Mouse (Mus musculus) liver, embryonic 11.5 days (tissue): ENCODE measurements around the gene Wdsub1. TPM values are rescaled to one million over a fixed set of nuclear protein-coding genes. Genes with fewer than 3 reads are reported as not detected.
A peak's percentile ranks its signal among the peaks of the same experiment; 100 is the strongest.
"Not testable (repeated sequence)": the region's sequence is repeated elsewhere in the genome, so short reads cannot be mapped to it uniquely, and the experiment has no call there.

Source experiments
- ATAC-seq: fragments of 200-750 bp; cut with Nextera tagmentation; replicated peaks from 2 replicates; pipeline ENCODE4 v1.8.0; 2017; ENCODE audit warnings: moderate number of reproducible peaks, mild to moderate bottlenecking, moderate TSS enrichment, moderate library complexity; ENCODE audit not compliant: low FRiP score
- DNase-seq: peaks from one replicate; pipeline ENCODE4 v3.0.0-alpha.2; 2017; ENCODE audit warnings: low spot score
- H3K27ac ChIP-seq: fragments of 300-500 bp; sonication (generic); 2 replicates; pipeline ENCODE4 v1.5.1; 2014; ENCODE audit warnings: mild to moderate bottlenecking, low read depth, low read length, control low read depth
- H3K27me3 ChIP-seq: fragments of 300-500 bp; sonication (generic); replicated peaks from 2 replicates; pipeline ENCODE4 v1.6.1; 2014; ENCODE audit warnings: low read length, mixed read lengths; ENCODE audit not compliant: control insufficient read depth, insufficient read depth
- H3K36me3 ChIP-seq: fragments of 300-500 bp; sonication (generic); 2 replicates; pipeline ENCODE4 v1.6.1; 2014; ENCODE audit warnings: mild to moderate bottlenecking, low read length, moderate library complexity, mixed read lengths; ENCODE audit not compliant: control insufficient read depth, insufficient read depth
- H3K4me1 ChIP-seq: fragments of 300-500 bp; sonication (generic); replicated peaks from 2 replicates; pipeline ENCODE4 v1.6.1; 2014; ENCODE audit warnings: low read length, mixed read lengths; ENCODE audit not compliant: control insufficient read depth, insufficient read depth
- H3K4me2 ChIP-seq: fragments of 300-500 bp; sonication (generic); 2 replicates; pipeline ENCODE4 v1.6.1; 2014; ENCODE audit warnings: mild to moderate bottlenecking, control low read depth, moderate library complexity
- H3K4me3 ChIP-seq: fragments of 300-500 bp; sonication (generic); 2 replicates; pipeline ENCODE4 v1.5.1; 2014; ENCODE audit warnings: low read depth, low read length, control low read depth
- H3K9ac ChIP-seq: fragments of 300-500 bp; sonication (generic); 2 replicates; pipeline ENCODE4 v1.6.1; 2014; ENCODE audit warnings: low read depth, low read length, control low read depth
- H3K9me3 ChIP-seq: fragments of 300-500 bp; sonication (generic); 2 replicates; pipeline ENCODE4 v1.6.1; 2016; ENCODE audit warnings: low read length, inconsistent platforms, mixed read lengths; ENCODE audit not compliant: control insufficient read depth
- WGBS: fragments of 180-500 bp; shearing (Covaris S2); extraction: QIAGEN DNeasy Blood & Tissue Kit; methylation state at CpG from one replicate; pipeline ENCODE4 v1.1.7; 2014; 5-methylcytosine and 5-hydroxymethylcytosine counted together
- polyA plus RNA-seq: library from polyadenylated mRNA; unstranded; fragments of >200 nt; fragmentation: Nextera tagmentation; extraction: Ambion mirVana; gene quantifications from 2 replicates; pipeline ENCODE4 v1.2.1, GENCODE M21; 2014

Wdsub1 gene
- polyA plus RNA-seq, 1 experiment from 2014 or later = 23.5 TPM

DNA sequence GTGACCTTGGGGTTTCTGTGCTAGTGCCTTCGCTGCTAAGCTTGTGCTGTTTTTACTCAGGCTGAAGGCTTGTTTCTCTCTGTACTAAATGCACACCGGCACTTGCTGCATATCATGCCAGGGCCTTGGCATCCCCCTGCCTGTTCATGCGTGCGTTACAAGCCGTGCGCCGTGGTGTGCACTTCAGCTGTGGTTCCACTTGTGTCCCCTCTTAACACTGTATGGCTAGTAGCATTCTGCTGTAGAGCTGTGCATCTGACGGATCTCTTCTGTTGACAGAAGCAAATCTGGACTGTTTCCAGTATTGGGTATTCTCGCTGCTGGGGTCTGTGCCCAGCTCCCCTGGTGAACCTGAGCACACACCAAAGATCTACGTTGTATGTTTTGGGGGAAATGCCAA is 28.8 kb downstream of the Wdsub1 start:
- DNase-seq (no peak), ATAC-seq (no peak)
- WGBS = 90% methylated on average over 10 of the region's 10 CpGs
- no peak overlapping the region for H3K4me3 ChIP-seq
- H3K9ac ChIP-seq = no peak overlapping the region
- no peak overlapping the region for H3K27ac ChIP-seq
- H3K9me3 ChIP-seq = no peaks in the 10 kb centered on the region
- H3K36me3 ChIP-seq = no peaks in the 10 kb centered on the region; the same call in 1 of the 2 replicates
- no peaks in the 10 kb centered on the region for H3K4me1 ChIP-seq
- H3K27me3 ChIP-seq = no peaks in the 10 kb centered on the region
- no peak overlapping the region for H3K4me2 ChIP-seq

DNA sequence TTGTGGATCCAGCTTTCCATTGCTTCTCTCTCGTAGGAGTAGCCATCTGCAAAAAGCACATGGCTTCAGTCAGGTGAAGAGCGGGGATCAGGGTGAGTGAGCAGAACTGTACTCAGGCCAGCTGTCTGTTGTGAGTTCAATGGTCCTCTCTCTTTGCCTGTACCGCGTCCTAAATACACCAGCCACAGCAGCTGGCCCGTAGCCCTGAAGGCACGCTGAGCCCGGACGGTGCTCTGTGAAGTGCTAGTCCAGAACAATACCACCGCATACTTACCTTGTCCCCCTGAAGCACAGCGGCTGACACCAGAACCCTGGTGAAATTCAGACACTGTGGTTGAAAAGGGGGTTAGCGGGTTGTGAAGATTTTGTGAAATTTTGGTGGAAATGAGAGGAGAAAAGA is 29.5 kb downstream of the Wdsub1 start:
- Histone ChIP-seq H3K9me3 (no peaks in the 10 kb centered on the region), H3K4me3 (no peak overlapping the region), H3K4me2 (no peak overlapping the region), H3K4me1 (no peaks in the 10 kb centered on the region), H3K27ac (no peak overlapping the region), H3K27me3 (no peaks in the 10 kb centered on the region), H3K9ac (no peak overlapping the region), H3K36me3 (no peaks in the 10 kb centered on the region; the same call in 1 of the 2 replicates)
- ATAC-seq = no peak
- WGBS = 91% methylated on average over 11 of the region's 11 CpGs
- DNase-seq = no peak

DNA sequence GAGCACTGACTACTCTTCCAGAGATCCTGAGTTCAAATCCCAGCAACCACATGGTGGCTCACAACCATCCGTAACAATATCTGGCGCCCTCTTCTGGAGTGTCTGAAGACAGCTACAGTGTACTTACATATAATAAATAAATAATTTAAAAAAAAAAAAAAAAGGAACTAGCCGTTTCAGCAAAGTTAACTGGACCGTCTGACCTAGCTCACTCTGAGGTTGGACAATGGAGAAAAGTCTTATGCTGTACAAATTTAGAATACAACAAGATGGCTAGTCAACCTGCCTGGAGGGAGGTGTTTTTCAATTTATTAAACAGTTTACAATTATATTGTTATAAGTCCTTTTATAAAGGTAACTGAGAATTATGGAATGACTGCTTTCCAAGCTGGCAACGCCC is 30.5 kb downstream of the Wdsub1 start:
- H3K4me1 ChIP-seq, ATAC-seq, H3K36me3 ChIP-seq, H3K27ac ChIP-seq, H3K4me2 ChIP-seq, DNase-seq, H3K4me3 ChIP-seq, H3K9ac ChIP-seq, H3K27me3 ChIP-seq, H3K9me3 ChIP-seq: not testable (repeated sequence)
- 64% methylated on average over 3 of the region's 5 CpGs for WGBS

DNA sequence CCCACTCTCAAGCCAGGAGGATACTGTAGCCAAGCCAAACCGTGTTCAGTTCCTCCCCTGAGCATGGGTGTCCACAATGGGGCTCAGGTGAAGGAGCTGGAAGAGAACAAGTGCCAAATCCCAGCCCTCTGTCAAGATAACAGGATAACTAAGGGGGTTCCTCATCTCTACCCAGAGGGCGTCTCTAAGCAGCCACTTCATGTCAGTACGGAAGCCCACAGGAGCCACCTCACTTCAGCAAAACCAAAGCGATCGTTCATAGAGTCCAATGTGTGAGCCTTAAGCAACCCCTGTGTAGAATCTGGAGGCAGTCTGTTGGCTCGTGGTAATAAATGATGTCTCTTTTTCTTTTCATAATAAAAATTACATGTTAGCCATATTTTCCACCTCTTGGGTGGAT is 38.5 kb downstream of the Wdsub1 start:
- no peak overlapping the region for H3K4me3 ChIP-seq
- WGBS = 86% methylated on average over 6 of the region's 6 CpGs
- H3K9ac ChIP-seq = no peak overlapping the region
- no peak overlapping the region for H3K27ac ChIP-seq
- peaks cover 13% of the 10 kb centered on the region for H3K4me1 ChIP-seq
- no peak for DNase-seq
- H3K27me3 ChIP-seq = no peaks in the 10 kb centered on the region
- peaks cover 12% of the 10 kb centered on the region; the same call in 1 of the 2 replicates for H3K36me3 ChIP-seq
- no peak for ATAC-seq
- H3K4me2 ChIP-seq = no peak overlapping the region
- H3K9me3 ChIP-seq = no peaks in the 10 kb centered on the region

DNA sequence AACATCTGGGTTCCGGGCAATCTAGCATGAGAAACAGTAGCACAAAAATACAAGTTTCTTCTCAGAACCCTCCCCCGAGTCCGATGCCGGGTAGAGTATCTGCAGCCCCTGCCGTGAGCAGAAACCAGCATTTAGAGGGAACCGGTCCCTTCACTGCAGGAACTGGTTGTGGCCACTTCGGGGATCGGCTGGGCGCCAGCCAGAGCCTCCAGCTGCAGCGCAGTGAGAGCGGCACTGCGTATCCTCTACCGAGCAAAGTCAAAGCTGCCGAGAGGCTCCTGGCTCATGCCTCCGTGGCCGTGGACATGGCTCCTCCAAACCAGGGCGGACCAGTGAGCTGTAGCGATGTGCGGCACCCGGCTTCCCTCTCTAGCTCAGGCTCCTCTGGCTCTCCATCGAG is 39.2 kb downstream of the Wdsub1 start:
- peaks cover 12% of the 10 kb centered on the region; the same call in 1 of the 2 replicates for H3K36me3 ChIP-seq
- H3K27me3 ChIP-seq = no peaks in the 10 kb centered on the region
- no peak overlapping the region for H3K4me2 ChIP-seq
- ATAC-seq = no peak
- WGBS = 83% methylated on average over 21 of the region's 21 CpGs
- DNase-seq = no peak
- H3K4me1 ChIP-seq = peaks cover 13% of the 10 kb centered on the region
- H3K27ac ChIP-seq = no peak overlapping the region
- H3K9ac ChIP-seq = no peak overlapping the region
- H3K9me3 ChIP-seq = no peaks in the 10 kb centered on the region
- H3K4me3 ChIP-seq = no peak overlapping the region

DNA sequence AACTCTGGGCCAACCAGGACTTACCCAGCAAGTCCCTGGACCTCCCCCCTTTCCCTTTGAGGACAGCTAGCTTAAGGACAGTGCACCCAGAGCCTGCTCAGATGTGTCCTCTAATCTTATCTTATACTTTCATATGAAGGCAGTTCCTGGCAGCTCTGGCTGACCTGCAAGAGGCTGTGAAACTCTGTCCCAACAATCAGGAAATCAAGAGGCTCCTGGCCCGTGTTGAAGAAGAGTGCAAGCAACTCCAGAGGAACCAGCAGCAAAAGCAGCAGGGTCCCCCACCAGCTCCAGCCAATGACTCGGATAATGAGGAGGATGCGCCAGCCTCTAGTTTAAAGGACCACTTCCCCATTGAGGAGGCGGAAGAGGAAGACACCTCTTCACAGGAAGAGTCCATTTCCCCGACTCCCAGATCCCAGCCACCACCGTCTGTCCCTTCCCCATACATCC is 39.8 kb downstream of the Wdsub1 start:
- H3K4me1 ChIP-seq = peaks cover 13% of the 10 kb centered on the region
- no peak for DNase-seq
- peak; percentile 47; the same call in 1 of the 2 replicates for ATAC-seq
- H3K9ac ChIP-seq = no peak overlapping the region
- no peak overlapping the region for H3K4me3 ChIP-seq
- 55% methylated on average over 6 of the region's 6 CpGs for WGBS
- no peak overlapping the region for H3K27ac ChIP-seq
- no peaks in the 10 kb centered on the region for H3K9me3 ChIP-seq
- H3K36me3 ChIP-seq = peaks cover 14% of the 10 kb centered on the region; the same call in 1 of the 2 replicates
- no peaks in the 10 kb centered on the region for H3K27me3 ChIP-seq
- H3K4me2 ChIP-seq = 0 out of 2 replicates have a peak overlapping the region, but pooled peaks have one; percentile 3

DNA sequence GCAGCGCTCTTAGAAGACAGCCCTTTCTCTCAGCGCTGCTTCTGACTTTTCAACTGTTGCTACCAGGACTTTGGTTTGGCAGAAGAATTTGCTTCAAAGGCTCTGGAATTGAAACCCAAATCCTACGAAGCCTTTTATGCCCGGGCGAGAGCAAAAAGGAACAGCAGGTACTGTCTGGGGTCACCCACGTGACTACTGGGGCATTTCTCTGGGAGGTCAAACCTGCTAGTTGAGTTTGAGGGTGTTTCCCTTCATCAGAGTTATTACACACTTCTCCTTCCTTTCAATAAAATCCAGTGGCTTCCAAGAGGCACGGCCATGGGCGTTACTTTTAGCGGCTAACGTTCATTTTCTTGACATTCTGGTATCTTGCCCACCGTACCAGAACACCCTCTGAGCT is 40.4 kb downstream of the Wdsub1 start:
- no peak overlapping the region for H3K27ac ChIP-seq

DNA sequence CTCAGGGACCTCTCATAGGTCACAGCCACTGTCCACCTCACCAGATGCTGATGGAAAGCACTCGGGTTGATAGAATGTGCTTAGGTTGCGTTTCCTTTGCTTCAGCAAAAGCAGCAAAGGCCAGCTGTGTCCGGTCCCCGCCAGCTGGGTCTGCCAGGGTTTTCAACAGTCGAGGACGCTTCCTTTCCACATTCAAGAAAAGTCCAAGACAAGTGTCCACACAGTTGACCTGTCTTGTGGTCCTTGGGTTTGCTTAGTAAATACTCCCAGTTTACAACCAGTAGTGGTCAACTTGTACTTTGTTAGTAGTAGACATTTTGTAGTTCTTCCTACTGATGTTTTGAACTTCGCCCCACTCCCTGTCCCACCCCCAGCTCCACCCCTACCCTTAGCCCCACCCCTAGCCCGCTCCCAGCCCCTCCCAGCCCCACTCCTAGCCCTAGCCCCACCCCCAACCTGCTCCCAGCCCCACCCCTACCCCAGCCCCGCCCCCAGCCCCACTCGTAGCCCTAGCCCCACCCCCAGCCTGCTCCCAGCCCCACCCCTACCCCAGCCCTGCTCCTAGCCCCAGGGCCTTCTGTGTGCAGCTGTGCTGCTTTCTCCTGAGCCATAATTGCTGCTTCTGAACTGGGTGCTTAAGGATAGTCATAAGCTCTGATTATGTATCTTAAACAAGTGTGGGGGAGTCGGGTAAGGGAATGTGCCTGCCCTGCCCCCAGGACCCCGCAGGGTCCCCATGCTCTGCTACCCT is 41.0 kb downstream of the Wdsub1 start:
- peak; percentile 82 for ATAC-seq
- no peak overlapping the region for H3K27ac ChIP-seq
- 58% methylated on average over 12 of the region's 12 CpGs for WGBS
- peaks cover 13% of the 10 kb centered on the region for H3K4me1 ChIP-seq
- H3K9ac ChIP-seq = no peak overlapping the region
- H3K27me3 ChIP-seq = no peaks in the 10 kb centered on the region
- H3K9me3 ChIP-seq = no peaks in the 10 kb centered on the region
- H3K36me3 ChIP-seq = peaks cover 16% of the 10 kb centered on the region; the same call in 1 of the 2 replicates
- H3K4me3 ChIP-seq = no peak overlapping the region
- H3K4me2 ChIP-seq = peak overlapping the region; percentile 27
- no peak for DNase-seq

More for the DNA sequence above, 40.4 kb downstream of the Wdsub1 start:
- Histone ChIP-seq H3K4me3 (no peak overlapping the region), H3K27me3 (no peaks in the 10 kb centered on the region), H3K9ac (no peak overlapping the region), H3K4me1 (peaks cover 13% of the 10 kb centered on the region), H3K4me2 (peak overlapping the region; percentile 27), H3K9me3 (no peaks in the 10 kb centered on the region), H3K36me3 (peaks cover 16% of the 10 kb centered on the region; the same call in 1 of the 2 replicates)
- ATAC-seq (0 out of 2 replicates have a peak, but pooled peaks have one; percentile 13), DNase-seq (no peak)
- WGBS = 81% methylated on average over 11 of the region's 11 CpGs

DNA sequence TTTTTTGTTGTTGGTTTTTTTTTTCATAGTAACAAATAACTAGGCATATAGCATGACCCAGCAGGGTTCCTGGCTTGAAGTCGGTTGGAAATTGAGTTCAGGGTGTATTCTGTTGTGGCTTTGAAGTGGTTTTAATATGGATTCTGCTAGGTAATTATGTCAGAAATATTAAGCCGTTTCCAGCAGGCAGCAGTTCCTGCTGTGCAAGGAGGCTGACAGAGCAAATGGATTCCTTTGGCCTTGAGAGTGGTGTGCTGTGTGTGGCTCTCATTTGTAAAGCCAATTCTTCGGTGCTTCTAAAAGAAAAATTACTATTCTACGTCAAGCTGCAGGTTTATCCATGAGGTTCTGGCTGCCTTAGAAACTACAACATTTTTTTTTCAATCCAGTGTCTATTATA is 42.2 kb downstream of the Wdsub1 start:
- Histone ChIP-seq H3K27ac (no peak overlapping the region), H3K4me1 (peaks cover 13% of the 10 kb centered on the region), H3K4me3 (no peak overlapping the region), H3K9me3 (no peaks in the 10 kb centered on the region), H3K36me3 (peaks cover 19% of the 10 kb centered on the region; the same call in 1 of the 2 replicates), H3K9ac (no peak overlapping the region), H3K27me3 (no peaks in the 10 kb centered on the region), H3K4me2 (no peak overlapping the region)
- DNase-seq (no peak), ATAC-seq (no peak)
- 80% methylated on average over 4 of the region's 4 CpGs for WGBS
